Mouse (Mus musculus) heart, adult 2 months (tissue): ENCODE data around the gene Cmbl.

Experiments used
- CTCF ChIP-seq: fragments of 200-600 bp; IDR thresholded peaks from 2 replicates; pipeline ENCODE4 v1.8.1; 2022; ENCODE audit warnings: antibody characterized with exemption, mild to moderate bottlenecking, moderate library complexity
- POLR2A ChIP-seq: fragments of 200-500 bp; IDR thresholded peaks from 2 replicates; pipeline ENCODE4 v1.6.1; 2011; ENCODE audit warnings: mild to moderate bottlenecking, low read depth, low read length, control low read depth; ENCODE audit not compliant: insufficient read depth

GRCm38 (mm10) chr15:31603113-31603512 lies 37.9 kb downstream of the Cmbl start:
- no peak for TF ChIP-seq CTCF
- TF ChIP-seq POLR2A, result no peak
